Mouse (Mus musculus) activated CD4-positive, CD25-positive, alpha-beta regulatory T cell, adult 4 months (primary cell): ENCODE measurements around the gene Poln. TPM values are rescaled to one million over a fixed set of nuclear protein-coding genes. Genes with fewer than 3 reads are reported as not detected.

Experiments
- ATAC-seq: one replicate; pipeline ENCODE4 v1.8.0; 2017
- polyA plus RNA-seq, 2 experiments: library from polyadenylated mRNA; unstranded; fragments of 100-300 nt; shearing (Covaris generic); gene quantifications; one replicate each; pipeline ENCODE4 v1.2.1; 2017

The Poln gene
- polyA plus RNA-seq, 2 experiments from 2014 or later, result 0.28 to 0.94 TPM

DNA sequence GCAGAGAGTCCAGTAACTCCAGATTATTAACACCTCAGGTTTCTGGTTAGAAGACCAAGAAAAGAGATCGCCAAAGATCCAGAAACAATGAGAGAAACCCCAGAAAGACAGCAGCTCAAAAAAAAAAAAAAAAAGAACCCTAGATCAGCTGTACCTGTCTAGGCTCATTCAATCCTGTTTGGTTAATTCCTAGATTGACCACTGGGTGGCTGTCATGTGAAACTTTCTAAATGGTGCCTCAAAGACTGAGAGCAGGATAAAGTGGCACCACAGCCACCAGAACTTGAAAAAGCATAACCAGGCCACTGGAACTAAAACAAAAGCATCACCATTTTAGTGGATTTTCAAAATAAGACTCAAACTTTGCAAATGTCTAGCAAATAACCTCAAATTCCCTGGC lies 71.9 kb downstream of the Poln start:
- ATAC-seq, result peak; percentile 52

DNA sequence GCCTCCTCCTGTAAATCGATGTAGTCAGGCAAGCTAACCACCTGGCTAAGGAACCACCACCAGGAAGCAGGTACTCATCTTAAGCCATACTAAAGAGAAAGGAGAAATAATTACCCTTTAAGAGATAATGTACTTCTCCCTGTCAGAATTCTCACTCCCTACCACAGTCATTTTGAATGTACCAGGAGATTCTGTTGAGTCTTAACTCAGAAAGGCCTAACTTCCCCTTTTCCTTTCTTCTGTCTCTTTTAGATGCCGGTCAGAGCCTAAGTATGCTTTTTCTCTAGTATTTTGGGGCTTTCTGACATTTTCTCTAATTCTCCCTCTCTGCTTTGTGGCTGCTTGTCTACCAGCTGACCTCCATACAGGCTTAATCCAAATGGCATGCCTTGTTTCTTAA lies 76.2 kb downstream of the Poln start:
- no peak for ATAC-seq

DNA sequence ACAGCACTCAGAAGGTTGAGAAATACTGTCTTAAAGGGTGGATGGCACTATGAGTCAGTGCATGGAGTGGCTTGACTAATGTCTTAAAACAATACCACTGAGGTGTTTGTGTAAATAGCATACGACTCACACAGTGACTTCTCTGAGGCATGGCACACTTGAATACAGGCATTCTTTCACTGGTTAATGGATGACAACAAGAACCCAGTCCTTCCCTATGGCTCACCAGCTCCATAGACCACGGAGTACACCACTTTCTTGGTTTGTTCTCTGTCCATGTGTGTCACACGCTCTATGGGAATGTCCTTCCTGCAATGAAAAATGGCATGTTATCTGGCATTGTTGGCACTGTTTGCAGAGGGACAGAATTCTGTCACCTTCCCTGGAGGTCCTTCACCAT lies 136.7 kb downstream of the Poln start:
- no peak for ATAC-seq

DNA sequence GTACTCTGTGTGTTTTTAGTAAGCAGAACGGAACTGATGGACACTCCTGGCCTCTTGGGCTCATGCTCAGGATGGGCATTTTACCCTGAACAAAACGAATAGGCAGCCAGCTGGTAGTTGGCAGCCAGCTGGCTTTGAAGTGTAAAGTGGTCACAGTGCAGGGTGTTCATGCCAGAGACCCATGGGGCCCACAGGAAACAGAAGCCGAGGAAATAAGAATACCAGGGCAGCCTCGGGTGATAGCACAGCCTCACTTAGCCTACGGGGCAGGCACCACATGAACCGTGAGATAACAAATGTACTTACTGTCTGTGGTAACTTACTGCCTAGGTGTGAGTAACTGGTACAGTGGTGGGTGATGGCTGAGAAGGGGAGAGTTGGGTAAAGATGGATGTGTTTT lies 138.2 kb downstream of the Poln start:
- ATAC-seq, result no peak

DNA sequence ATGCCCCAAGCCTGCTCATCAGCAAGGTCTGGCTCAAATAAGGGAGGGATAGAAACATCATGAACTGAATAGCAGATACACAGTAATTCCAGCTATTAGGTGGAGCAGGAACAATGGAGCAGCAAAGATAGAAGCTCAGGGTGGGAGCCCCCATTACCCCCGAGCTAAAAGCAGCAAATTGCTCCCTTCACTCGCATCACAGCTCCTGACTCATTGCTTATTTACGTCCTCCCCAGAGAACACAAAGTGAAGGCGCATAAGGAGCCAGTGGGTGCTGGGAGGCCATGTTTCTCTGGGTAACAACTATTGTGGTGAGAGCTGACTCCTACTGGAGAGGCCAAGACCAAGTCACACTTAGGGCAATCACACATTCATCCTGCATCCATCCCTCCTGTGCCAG lies 139.1 kb downstream of the Poln start:
- no peak for ATAC-seq

DNA sequence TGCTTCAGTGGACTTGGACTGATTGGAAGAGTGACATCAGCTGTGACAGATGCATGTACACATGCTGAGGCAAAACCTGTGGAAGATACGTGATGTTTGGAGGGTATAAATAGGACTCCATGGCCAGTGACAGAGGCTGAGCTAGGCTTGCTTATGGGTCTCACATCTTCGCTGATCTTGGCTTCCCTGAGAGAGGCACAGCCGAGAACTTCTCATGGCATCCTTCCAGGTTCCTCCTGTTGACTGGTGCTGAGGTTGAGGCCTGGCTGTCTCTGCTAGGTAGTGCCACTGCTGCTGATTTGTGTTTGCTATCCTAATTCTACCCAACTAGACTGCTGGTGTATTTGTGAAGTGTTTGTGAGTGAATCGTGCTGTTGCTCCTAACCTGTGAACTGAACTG lies 150.3 kb downstream of the Poln start:
- ATAC-seq, result no peak

DNA sequence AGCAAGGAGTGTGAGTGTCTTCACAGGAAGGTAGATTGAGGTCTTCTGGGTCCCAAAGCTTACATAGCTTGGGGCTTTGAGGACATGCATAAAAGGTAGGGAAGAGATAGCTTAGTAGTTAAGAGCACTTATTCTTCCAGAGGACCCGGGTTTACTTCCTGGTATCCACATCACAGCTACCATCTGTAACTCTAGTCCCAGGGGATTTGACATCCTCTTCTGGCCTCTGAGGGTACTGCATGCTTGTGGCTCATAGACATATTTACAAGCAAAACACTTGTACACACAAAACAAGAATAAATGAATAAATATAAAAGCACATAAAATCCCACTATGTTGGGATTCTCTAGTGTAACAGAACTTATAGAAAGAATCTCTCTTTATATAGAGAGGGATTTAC lies 154.6 kb downstream of the Poln start:
- ATAC-seq, result no peak

DNA sequence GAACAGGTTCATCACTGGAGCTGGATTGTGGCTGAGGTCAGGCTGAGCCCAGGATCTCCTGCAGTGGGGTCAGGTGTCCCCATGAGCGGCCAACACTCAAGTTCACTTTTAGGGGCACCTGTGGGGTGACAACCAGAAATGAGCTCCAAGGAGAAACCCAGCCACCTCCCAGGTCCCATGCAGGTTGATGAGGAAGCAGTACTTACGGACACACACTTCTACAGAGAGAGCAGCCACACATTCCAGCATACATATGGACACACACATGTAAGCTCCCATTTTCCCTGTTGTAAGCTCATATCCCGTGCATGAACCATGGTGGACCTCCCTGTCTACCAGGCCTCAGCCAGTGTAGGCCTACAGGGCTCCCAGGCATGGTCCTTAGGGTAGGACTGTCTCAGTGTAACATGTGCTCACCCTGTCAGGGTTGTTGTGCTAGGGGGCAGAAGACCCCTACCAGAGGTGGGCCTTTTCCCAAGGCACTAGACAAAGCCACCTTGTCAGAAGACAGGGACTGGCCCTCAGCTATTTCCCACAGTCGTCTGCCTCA lies 161.8 kb downstream of the Poln start:
- no peak for ATAC-seq

DNA sequence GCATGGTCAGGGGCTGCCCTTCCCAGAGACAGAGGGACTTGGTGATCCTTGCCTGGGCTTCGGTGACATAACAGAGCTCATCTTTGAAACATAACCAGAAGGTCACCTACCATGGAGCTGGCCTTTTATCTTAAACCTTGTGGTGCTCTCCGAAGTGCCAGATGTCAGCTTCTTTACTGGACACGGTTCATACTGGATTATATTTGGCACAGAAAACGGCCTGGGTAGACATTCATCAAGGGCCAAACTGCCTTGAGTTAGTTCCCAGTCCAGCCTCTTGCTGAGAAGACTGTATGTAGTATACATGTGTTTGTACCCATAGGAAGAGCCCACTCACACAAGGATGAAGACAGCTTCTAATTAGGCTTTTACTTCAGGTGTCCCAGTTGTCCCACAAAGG lies 162.4 kb downstream of the Poln start:
- no peak for ATAC-seq

DNA sequence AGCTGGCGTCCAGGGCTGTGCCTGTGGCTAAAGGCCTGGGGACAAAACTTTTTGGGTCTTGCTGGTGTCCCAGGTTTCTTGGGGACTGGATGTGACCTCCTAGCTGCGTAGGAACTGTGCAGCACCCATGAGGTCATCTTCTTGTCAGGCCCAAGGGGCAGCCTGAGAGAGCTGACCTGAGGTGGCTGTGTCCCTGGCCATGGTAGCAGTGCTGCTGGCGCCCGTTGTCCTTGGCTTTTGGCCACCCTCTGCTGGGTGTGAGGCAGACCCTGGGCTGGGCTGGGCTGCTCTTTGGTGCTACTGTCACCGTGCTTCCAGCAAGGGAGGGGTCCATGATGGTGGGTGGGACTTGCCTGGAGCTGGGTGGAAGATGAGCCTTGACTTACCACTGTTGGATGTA lies 164.6 kb downstream of the Poln start:
- no peak for ATAC-seq

DNA sequence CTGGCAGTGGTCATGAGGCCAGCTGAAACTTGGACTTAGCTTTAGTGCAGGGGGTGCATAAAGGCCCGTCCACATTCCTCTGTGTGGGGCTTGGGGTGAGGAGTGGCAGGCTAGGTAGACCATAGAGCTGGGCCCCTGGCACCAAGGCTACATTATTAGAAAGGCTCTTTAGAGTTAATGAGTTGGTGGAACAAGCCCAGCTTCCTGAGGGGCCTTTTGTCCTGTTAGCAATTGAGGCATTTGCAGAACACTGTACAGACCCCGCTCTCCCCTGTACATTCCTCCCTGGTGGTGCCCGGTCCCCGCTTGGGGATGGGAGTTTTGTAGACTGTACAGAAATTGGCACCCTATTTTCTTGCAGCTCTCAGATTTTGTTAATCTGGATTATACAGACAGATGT lies 166.6 kb downstream of the Poln start:
- ATAC-seq, result no peak

DNA sequence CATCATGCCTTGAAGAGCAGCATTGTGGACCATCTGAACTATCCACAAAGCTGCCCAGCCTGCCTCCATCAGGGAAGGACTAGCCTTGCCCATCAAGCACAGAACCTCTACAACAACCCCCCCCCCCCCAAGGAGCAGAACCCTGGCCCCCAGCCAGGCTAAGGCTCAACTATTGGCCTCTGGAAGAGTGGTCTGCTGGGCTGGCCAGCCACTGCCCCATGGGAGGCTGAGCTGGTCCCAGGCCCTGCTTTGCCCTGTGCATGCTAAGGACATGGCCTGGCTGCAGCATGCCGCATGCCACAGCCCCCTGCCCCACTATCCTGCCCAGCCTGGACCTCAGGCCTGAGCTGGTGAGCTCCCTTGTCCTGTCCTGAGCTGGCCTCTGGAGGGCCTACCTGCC lies 167.8 kb downstream of the Poln start:
- ATAC-seq, result no peak

DNA sequence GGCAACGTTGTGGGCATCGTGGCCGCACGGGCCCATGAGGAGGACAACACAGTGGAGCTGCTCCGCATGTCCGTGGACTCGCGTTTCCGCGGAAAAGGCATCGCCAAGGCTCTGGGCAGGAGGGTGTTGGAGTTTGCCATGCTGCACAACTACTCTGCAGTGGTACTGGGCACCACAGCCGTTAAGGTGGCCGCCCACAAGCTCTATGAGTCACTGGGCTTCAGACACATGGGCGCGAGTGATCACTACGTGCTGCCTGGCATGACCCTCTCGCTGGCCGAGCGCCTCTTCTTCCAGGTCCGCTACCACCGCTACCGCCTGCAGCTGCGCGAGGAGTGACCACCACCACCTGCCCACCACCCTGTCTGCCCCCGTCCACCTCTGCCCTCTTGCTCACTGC lies 168.4 kb downstream of the Poln start:
- ATAC-seq, result no peak

DNA sequence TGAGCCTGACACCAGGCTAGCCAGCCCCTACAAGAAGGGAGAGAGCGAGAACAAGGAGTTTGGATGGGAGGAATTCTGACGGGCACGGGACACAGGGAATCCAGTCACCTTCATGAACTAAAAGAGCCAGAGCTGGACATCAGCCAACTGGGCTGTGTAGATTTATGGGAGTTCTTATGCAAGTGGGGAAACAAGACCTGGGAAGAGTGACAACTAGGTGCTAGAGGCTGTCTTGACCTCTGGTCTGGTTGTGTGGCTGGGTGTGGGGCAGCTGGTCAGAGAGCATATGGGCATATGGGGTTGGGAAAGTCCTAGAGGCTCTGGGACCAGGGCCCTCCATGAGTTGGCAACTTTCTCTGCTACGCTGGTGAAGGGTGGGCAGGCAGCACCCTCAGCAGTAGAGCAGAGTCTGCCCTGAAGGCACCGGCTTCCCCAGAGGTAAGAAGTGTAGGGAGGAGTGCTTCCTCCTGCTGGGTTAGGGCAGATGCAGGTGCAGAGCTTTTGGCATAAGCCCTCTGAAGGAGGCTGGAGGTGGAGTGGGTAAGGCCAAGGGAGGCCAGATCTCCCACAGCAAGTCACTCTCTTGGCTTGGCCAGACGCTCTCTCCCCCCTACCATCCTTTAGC lies 169.7 kb downstream of the Poln start:
- no peak for ATAC-seq

DNA sequence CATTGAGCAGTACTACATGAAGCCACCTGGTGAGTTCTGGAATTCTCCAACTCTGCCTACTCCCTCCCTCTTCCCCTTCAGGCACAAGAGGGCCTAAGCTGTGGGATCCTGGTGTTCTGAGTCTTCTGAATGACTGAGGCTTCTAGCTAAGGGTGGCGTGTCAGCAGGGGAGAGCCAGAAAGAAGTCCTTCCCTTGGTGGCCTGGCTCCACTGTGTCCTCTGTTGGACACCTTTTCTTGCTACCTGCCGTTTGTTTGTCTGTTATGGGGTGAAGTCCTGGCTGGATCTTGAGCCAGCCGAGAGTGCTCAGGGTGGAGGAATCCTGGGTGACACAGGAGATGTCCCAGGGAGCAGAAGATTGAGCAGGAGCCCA lies 170.8 kb downstream of the Poln start:
- ATAC-seq, result no peak

DNA sequence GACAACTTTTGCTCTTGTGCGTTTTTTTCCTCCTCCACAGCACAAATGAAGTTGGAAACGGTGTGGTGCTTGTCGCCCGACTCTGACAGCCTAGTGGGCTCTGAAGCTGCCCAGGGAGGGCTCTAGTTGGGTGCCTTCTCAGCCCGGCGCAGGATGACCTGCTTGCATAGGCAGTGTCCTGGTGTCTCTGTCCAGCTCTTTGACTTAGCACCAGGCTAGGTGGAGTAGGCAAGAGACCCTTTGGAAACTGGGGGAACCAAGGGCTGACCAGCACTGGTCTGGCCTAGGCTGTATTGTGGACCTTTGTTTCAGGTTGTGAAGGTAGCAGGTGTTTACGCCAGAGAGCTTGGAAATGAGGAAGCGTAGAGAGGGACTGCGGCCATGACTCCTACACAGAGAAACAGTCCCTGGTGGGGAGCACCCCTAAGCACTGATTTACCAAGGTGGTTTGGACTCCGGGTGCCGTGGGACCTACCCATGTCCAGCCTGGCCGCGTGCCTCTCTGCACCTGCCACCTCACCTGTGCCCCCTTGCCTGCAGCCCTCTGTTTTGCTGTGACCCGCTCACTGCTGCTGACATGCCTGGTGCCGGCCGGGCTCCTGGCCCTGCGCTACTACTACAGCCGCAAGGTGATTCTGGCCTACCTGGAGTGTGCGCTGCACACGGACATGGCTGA lies 171.3 kb downstream of the Poln start:
- no peak for ATAC-seq

DNA sequence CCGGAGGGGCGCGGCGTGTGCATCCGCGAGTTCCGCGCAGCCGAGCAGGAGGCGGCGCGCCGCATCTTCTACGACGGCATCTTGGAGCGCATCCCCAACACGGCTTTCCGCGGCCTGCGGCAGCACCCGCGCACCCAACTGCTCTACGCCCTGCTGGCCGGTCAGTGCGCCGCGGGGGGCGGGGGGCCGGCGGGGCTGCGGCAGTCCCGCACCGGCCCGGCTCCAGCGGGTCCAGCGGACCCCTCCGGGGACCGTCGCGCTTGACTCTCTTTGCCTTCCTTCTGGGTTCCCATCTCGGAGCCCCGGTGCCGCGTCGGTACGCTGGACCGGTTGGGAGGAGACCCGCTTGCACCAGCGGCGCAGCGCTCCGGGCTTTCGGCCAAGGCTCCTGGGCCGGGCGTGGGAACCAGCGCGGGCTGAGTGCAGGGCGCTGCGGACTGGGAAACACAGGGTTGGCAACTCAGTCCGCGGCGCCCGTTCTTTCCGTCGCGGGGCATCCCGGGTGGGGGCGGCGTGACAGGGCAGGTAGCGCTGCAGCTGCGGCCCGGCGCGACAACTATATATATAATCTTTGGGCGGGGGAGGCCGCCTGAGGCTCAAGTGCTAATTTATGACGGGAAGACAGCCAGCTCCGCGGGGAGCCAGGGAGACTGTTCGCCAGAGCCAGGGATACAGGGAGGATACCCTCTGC lies 172.1 kb downstream of the Poln start:
- ATAC-seq, result no peak

DNA sequence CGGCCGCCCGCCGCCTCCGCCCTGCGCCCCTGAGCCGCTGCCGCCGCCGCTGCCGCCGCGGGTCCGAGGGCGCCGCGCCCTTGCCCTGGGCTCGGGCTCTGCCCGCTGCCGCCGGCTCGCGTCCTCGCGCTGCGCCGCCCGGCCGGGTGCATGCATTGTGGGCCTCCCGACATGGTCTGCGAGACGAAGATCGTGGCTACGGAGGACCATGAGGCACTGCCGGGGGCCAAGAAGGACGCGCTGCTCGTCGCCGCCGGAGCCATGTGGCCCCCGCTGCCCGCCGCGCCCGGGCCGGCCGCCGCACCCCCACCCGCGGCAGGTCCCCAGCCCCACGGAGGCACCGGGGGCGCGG lies 172.6 kb downstream of the Poln start:
- no peak for ATAC-seq

DNA sequence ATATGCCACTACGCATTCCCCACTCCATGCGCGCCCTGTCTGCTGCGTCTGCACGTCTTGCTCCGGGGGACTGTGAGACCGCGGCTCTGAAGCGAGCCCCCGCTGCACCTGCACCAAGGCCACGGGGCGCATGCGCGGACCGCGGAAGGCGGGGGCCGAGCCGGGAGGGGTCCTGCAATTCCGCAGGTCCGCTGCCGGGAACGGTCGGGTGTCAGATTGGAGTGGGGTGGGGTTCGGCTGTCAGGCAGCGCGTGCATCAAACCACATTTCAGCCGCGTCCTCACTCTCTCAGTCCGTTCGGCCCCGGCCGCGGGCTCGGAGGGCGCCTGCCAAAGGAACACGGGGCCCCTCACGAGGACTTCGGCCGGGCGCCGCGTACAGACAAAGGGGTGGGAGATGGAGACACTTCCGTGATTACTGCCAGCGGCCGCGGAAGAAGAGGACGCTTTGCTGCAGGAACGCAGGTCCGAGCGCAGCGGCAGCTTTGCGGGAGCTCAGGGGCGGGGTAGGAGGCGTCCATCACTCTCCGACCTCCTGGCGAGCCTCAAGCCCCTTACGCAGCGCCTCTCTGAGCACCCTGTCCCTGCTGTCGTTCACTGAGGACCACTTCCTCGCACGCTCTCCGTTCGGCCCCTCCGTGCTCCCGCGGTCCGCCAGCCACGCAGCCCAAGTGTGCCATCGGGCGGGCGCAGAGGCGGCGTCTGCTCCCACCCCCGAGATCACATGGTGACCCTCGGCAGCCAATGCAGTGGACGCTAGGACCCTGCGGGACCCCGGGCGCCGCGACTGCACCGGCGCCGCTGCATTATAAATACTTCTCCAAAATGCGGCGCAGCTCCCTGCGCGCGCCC lies 173.2 kb downstream of the Poln start, which contains the start of gene Nat8l:
Gene Nat8l (plus strand): TSS at position 142 of the 851 bp plus-strand sequence.
- ATAC-seq, result no peak

DNA sequence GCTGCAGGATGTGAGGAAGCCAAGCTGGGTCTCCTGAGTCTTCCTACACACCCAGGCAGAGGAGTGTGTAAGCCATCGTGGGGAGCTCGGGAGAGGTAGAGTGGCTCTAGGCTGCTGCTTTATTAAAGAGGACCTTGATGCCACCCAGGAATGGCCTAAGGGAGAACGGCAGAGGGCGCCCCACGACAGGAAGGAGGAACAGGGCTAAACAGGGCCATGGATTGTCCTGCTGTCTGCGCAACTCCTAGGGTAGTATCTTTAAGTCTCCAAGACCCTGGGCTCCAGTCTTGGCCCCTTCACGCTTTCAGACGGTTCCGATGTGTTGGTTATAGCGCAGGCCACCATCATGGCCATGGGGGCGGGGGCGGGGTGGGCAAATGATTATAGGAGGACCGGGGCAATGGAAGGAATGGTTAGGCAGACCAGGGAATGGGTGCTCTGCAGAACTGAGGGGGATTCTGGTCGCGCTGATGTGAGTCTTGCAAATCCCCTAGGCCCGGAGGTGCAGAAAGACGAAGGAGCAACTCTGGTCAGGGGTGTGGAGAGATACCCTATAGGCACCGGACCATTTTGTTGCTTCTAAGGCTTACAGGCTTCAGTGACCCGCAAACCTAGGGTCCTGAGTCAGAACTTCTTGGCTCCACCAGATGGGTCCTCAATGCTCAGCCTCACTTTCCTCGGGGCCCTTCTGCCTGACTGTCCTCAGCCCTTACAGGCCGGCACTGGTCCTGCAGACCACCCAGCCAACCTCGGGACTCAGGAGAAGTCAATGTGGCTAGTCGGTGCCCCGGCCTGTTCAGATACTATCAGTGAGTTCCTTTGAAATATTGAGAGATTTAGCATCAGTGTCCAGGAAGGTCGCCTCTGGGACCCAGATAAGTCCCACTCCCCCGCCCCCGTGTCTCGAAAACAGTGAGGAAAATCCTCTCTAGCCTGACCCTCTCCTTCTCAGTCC lies 174.3 kb downstream of the Poln start:
- no peak for ATAC-seq

DNA sequence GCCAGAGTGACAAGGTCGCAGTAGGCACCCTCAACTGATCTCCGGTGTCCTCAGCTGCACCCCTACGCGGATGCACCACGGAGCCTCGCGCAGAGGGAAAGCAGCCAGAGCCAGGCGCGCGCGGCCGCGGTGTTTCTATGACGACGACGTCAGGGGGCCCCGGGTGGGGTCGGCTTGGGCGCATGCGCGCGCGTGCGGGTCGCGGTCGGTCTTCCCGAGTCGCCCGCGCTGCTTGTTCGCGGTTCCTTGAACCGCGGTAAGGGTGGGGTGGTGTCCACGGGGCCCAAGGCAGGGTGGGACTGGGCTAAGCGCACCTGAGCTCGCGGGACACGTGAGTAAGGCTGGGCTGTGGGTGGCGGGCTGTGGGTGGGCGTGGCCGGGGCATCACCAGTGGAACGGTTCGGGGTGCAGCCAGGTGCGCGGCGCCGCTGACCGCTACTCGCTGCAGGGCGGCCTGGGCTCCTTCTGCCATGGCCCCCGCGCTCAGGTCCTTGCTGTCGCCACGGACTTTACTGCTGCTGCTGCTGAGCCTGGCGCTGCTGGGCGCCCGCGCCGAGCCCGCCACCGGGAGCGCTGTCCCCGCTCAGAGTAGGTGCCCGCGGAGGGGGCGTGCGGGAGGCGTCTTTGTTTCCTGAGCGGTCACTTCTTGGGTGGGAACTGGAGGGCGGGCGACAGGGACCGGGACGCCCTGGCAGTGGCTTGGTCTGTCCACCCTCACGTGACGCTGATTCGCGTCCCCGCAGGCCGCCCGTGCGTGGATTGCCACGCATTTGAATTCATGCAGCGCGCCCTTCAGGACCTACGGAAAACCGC lies 185.7 kb downstream of the Poln start, which contains the start of gene Gm1673:
Gene Gm1673 (plus strand): TSS at position 125 of the 813 bp plus-strand sequence.
- no peak for ATAC-seq
